31 mouse cellular contexts compared by ENCODE assay signal in the genomic region with DNA sequence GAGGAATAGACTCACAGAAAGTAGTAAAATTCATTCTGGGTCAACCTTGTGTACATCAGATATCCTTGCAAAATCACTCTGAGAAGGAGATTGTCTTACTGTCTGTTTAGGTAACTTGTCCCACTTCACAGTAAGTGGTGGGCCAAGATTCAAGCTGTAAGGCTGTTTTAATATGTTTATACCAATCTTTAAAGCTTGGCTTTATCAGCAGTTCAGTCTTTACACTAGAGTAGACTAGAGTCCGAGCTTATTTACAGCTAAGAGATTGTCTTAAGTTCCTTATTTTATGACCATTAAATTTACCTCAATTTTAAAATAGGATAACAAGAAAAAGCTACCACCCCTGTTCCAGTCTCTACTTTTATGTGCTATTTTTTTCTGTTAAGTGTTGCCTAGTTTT.
"Had no signal": no experiment of that assay in that cellular context is flagged by ENCODE, and none has a peak within 500 bp of the region (broad histone marks: within the 10 kb centered on the region; RNA-seq: fewer than 3 reads in every experiment).

No protein-coding gene starts in this region.

- H3K36me3 ChIP-seq: limb, embryonic 12.5 days; limb, embryonic 15.5 days; liver, embryonic 13.5 days; liver, embryonic 15.5 days; lung, embryonic 15.5 days; midbrain, embryonic 12.5 days; midbrain, embryonic 13.5 days; midbrain, embryonic 15.5 days; neural tube, embryonic 12.5 days had no signal

- H3K27ac ChIP-seq: limb, embryonic 10.5 days; limb, embryonic 12.5 days; limb, embryonic 13.5 days; limb, embryonic 15.5 days; liver, embryonic 12.5 days; liver, embryonic 13.5 days; liver, embryonic 14.5 days; liver, embryonic 15.5 days; lung, embryonic 15.5 days; macrophage; midbrain, embryonic 10.5 days; midbrain, embryonic 12.5 days; midbrain, embryonic 13.5 days; midbrain, embryonic 15.5 days; neural tube, embryonic 12.5 days had no signal

- H3K9me3 ChIP-seq: limb, embryonic 10.5 days; limb, embryonic 12.5 days; limb, embryonic 13.5 days; limb, embryonic 15.5 days; liver, embryonic 12.5 days; liver, embryonic 13.5 days; liver, embryonic 15.5 days; lung, embryonic 15.5 days; midbrain, embryonic 10.5 days; midbrain, embryonic 12.5 days; midbrain, embryonic 13.5 days; midbrain, embryonic 15.5 days; neural tube, embryonic 12.5 days had no signal

- H3K27me3 ChIP-seq: limb, embryonic 12.5 days; limb, embryonic 13.5 days; limb, embryonic 15.5 days; liver, embryonic 12.5 days; liver, embryonic 13.5 days; liver, embryonic 15.5 days; lung, embryonic 15.5 days; midbrain, embryonic 12.5 days; midbrain, embryonic 13.5 days; midbrain, embryonic 15.5 days; neural tube, embryonic 12.5 days had no signal

- ATAC-seq: liver, embryonic 12.5 days; liver, postnatal 0 days; lung, postnatal 0 days; midbrain, embryonic 13.5 days; midbrain, embryonic 15.5 days; midbrain, embryonic 16.5 days had no signal

- DNase-seq: left cerebral cortex, postnatal 4 days; liver; liver, embryonic 13.5 days; liver, postnatal 0 days; lung, adult 18-20 months; lung, adult 2 months; lung, embryonic 14.5 days; lung, postnatal 10 days; lung, postnatal 14 days; lung, postnatal 36 days; lung, postnatal 4 days; midbrain, embryonic 14.5 days had no signal

- H3K9ac ChIP-seq: limb, embryonic 12.5 days; limb, embryonic 13.5 days; limb, embryonic 15.5 days; liver, embryonic 12.5 days; liver, embryonic 13.5 days; liver, embryonic 14.5 days; liver, embryonic 15.5 days; liver, postnatal 0 days; lung, embryonic 14.5 days; lung, embryonic 15.5 days; midbrain, embryonic 12.5 days; midbrain, embryonic 13.5 days; midbrain, embryonic 15.5 days; neural tube, embryonic 12.5 days had no signal

- H3K4me3 ChIP-seq: limb, embryonic 10.5 days; limb, embryonic 12.5 days; limb, embryonic 13.5 days; limb, embryonic 15.5 days; liver, embryonic 12.5 days; liver, embryonic 13.5 days; liver, embryonic 15.5 days; lung, embryonic 15.5 days; midbrain, embryonic 10.5 days; midbrain, embryonic 12.5 days; midbrain, embryonic 13.5 days; midbrain, embryonic 15.5 days; myocyte; neural tube, embryonic 12.5 days had no signal

- H3K4me2 ChIP-seq: limb, embryonic 12.5 days; limb, embryonic 13.5 days; limb, embryonic 15.5 days; liver, embryonic 11.5 days; liver, embryonic 12.5 days; liver, embryonic 13.5 days; liver, embryonic 15.5 days; lung, embryonic 14.5 days; lung, embryonic 15.5 days; midbrain, embryonic 11.5 days; midbrain, embryonic 12.5 days; midbrain, embryonic 13.5 days; midbrain, embryonic 15.5 days; neural tube, embryonic 12.5 days had no signal
